Mouse (Mus musculus): Measurements from ENCODE around the gene Pnn. TPM values are rescaled to one million over a fixed set of nuclear protein-coding genes. Genes with fewer than 3 reads are reported as not detected.

Pnn gene
- polyA plus RNA-seq, 1 experiment = 32.9 TPM

DNA sequence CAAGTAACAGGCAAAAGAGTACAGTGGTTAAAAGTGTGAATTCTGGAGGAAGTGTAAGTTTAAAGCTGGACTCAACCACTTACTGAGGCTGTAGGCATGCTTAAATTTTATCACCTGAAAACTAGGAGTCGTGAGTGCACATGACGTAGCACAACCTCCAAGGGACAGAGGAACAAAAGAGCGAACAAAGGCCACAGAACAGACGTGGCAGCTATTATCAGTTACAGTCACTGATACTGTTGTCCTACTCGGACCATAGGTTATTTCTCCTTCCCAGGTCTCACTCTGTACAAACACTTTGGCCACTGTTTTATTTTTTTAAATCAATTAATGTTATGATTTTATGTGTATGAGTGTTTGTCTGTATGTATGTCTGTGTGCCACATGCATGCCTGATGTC is 38.1 kb downstream of the Pnn start:
- Histone ChIP-seq H3K9me3 (no peaks in the 10 kb centered on the region), H3K4me3 (replicated peaks) (no peak overlapping the region), H3K4me1 (no peaks in the 10 kb centered on the region), H3K36me3 (replicated peaks; ENCODE audit: low read length) (no peaks in the 10 kb centered on the region), H3K27me3 (replicated peaks) (peaks cover 1% of the 10 kb centered on the region)
- TF ChIP-seq GATA1 (IDR thresholded peaks at IDR 0.05; ENCODE audit: borderline replicate concordance, low read length) = no peak
- no peak for TF ChIP-seq FLI1 (IDR thresholded peaks at IDR 0.05; ENCODE audit: low read length)

DNA sequence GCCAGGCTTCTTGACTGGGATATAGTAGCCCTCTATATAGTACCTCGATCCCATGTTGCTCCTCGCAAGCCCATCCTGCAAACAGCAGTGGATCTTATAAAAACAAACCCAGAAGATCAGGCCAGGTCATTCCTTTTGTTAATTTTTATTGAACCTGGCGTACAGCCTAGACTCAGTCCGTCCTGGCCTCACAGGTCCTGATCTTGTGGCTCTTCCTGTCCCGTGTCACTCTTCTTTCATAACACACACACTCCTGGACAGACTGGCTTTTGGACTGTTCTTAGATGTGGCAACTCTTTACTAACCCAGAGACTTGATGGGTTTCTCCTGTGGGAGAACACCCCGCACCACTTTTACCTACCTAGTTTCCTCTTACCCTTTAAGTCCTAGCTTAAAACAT is 39.2 kb downstream of the Pnn start:
- Histone ChIP-seq H3K4me1 (no peaks in the 10 kb centered on the region), H3K27me3 (replicated peaks) (peaks cover 1% of the 10 kb centered on the region), H3K36me3 (replicated peaks; ENCODE audit: low read length) (no peaks in the 10 kb centered on the region), H3K9me3 (no peaks in the 10 kb centered on the region), H3K4me3 (replicated peaks) (no peak overlapping the region)
- no peak for TF ChIP-seq GATA1 (IDR thresholded peaks at IDR 0.05; ENCODE audit: borderline replicate concordance, low read length)
- TF ChIP-seq FLI1 (IDR thresholded peaks at IDR 0.05; ENCODE audit: low read length) = no peak

DNA sequence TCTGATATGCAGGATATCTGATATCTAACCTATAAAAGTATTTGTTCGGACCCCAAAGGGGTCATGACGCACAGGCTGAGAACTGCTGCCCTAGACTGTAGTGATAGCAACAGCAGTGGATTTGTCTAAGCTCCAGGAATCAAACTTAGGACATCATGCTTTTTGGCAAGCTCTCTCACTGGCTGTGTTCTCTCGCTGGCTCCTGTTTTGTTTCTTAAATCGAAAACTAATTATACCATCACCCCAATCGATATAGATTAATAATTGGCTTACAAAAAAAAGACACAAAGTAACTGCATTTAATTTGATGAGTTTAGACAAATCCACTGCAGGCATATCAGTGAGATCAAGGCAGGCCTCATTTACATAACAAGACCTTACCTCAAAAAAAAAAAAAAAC is 39.8 kb downstream of the Pnn start:
- no peaks in the 10 kb centered on the region for H3K9me3 ChIP-seq
- H3K36me3 ChIP-seq (replicated peaks; ENCODE audit: low read length) = no peaks in the 10 kb centered on the region
- TF ChIP-seq FLI1 (IDR thresholded peaks at IDR 0.05; ENCODE audit: low read length) (no peak), GATA1 (IDR thresholded peaks at IDR 0.05; ENCODE audit: borderline replicate concordance, low read length) (no peak)
- peaks cover 1% of the 10 kb centered on the region for H3K27me3 ChIP-seq (replicated peaks)
- H3K4me3 ChIP-seq (replicated peaks) = no peak overlapping the region
- H3K4me1 ChIP-seq = no peaks in the 10 kb centered on the region

DNA sequence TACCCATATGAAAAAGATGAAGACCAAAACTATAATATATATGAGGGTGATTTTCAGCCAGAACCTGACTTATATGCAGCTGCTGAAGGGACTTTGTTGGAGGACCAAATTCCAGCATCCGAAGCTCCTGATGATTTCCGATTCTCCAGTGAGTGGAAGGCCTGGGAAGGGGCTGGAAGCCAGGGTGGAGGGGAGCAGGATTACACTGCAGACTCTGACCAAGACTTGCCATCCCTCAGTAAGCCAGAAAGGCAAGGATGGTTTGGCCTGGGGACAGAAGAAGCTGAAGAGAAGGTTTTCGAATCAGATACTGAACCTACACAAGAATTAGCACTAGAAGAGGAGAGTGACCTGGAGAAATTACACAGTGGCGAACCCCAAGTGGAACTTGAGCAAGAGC is 41.2 kb downstream of the Pnn start:
- Histone ChIP-seq H3K9me3 (no peaks in the 10 kb centered on the region), H3K4me1 (no peaks in the 10 kb centered on the region), H3K36me3 (replicated peaks; ENCODE audit: low read length) (no peaks in the 10 kb centered on the region), H3K4me3 (replicated peaks) (no peak overlapping the region), H3K27me3 (replicated peaks) (peaks cover 1% of the 10 kb centered on the region)
- TF ChIP-seq FLI1 (IDR thresholded peaks at IDR 0.05; ENCODE audit: low read length) (no peak), GATA1 (IDR thresholded peaks at IDR 0.05; ENCODE audit: borderline replicate concordance, low read length) (no peak)

DNA sequence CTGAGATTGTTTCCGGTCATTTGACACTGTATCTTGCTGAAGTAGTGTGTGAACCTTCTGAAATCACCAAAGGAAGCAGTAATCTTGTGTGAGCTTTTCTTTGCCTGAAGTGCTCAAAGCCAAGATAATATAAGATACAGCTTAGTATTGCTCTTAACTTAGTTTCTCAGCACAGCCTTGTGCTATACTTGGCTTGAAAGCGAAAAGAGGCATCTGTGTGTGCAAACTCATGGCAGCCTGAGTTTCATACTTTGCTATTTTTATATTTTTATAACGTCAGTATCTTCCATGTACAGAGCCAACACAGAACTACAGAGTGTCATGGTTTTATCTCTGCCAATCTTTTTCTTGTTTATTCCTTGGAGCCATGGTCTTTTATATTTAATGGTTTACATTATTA is 50.5 kb downstream of the Pnn start:
- no peaks in the 10 kb centered on the region for H3K4me1 ChIP-seq
- no peaks in the 10 kb centered on the region for H3K36me3 ChIP-seq (replicated peaks; ENCODE audit: low read length)
- TF ChIP-seq GATA1 (IDR thresholded peaks at IDR 0.05; ENCODE audit: borderline replicate concordance, low read length) (no peak), FLI1 (IDR thresholded peaks at IDR 0.05; ENCODE audit: low read length) (no peak)
- H3K4me3 ChIP-seq (replicated peaks) = no peak overlapping the region
- no peaks in the 10 kb centered on the region for H3K9me3 ChIP-seq
- no peaks in the 10 kb centered on the region for H3K27me3 ChIP-seq (replicated peaks)

Other genes with a start within 250 kb of the Pnn start
- 1.2 and 1.5 TPM in 2 replicates for gene Sec23a, start 54.9 kb upstream of the Pnn start, polyA plus RNA-seq (2012; ENCODE audit: insufficient read depth, low replicate concordance)
- gene Gemin2, start 53.5 kb upstream of the Pnn start, polyA plus RNA-seq (2012; ENCODE audit: insufficient read depth, low replicate concordance) = 1.8 TPM in 1 of 2 replicates, not detected in the other
- 15.5 and 76.7 TPM in 2 replicates for gene Trappc6b, start 5.4 kb upstream of the Pnn start, polyA plus RNA-seq (2012; ENCODE audit: insufficient read depth, low replicate concordance)
- gene Mia2, start 28.9 kb downstream of the Pnn start, polyA plus RNA-seq (2012; ENCODE audit: insufficient read depth, low replicate concordance) = 12.8 and 26.3 TPM in 2 replicates
- 3.6 and 8.6 TPM in 2 replicates for gene Fbxo33, start 152.8 kb downstream of the Pnn start, polyA plus RNA-seq (2012; ENCODE audit: insufficient read depth, low replicate concordance)

Measured in megakaryocyte, embryonic 14.5 days (primary cell).